Mouse (Mus musculus): ENCODE results near the gene BC053393. TPM values are rescaled to one million over a fixed set of nuclear protein-coding genes. Genes with fewer than 3 reads are reported as not detected.
"Not testable (repeated sequence)": the region's sequence is repeated elsewhere in the genome, so short reads cannot be mapped to it uniquely, and the experiment has no call there.

BC053393 gene
- polyA plus RNA-seq, 1 experiment from 2014 or later: not detected

DNA sequence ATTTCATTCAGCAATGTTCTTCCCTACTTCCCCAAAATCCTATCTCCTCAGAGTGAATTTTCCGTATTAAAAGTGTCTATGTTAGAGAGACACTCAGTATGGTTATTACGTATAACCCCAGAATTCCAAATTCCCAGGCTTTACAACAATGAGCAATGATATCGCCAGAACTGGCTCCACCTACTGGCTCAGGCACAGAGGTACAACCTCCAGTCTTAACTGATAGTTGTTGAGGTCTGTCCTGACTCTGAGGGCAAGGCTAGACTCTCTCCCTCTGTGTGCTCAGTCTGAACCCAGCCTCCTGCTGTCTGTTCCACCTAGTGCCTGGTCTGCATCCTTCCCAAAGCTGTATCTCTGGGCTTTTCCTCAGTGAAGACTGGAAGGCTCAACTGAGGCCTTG, 60.3 kb downstream of the BC053393 start:
- WGBS: 45% methylated on average over 3 of the region's 3 CpGs

DNA sequence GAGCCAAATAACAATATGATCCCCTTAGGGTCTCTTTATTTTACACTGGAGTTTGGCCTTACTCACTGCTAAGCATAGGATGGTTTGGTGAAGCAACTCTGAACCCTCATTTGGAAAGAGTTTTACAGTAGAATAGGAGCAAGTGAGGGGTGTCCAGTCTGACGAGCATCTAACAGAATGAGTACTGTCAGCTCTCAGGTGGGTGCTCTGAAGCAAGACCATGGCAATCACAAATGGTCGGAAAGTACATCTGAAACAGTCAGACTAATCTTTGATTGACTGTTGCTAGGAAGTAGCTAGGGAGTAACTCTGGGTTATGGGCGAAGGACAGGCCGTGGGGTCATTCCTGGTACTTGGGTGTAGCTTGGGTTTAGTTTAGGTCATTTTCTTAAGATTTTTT, 64.2 kb downstream of the BC053393 start:
- not testable (repeated sequence) for H3K36me3 ChIP-seq (ENCODE audit: control insufficient read depth, insufficient read depth, low read length); H3K27ac ChIP-seq (ENCODE audit: low read depth, low read length); H3K9ac ChIP-seq (replicated peaks; ENCODE audit: low read depth, low read length); H3K4me2 ChIP-seq (ENCODE audit: low read depth, low read length); H3K9me3 ChIP-seq (ENCODE audit: control insufficient read depth, low read length); H3K4me1 ChIP-seq (ENCODE audit: control insufficient read depth, insufficient read depth, low read length); H3K4me3 ChIP-seq (ENCODE audit: low read depth, low read length); ATAC-seq (ENCODE audit: low read depth); H3K27me3 ChIP-seq (ENCODE audit: control insufficient read depth, insufficient read depth, low read length)
- 89% methylated on average over 4 of the region's 4 CpGs for WGBS

More for the DNA sequence above, 60.3 kb downstream of the BC053393 start:
- no peak overlapping the region for H3K9ac ChIP-seq (replicated peaks; ENCODE audit: low read depth, low read length)
- H3K27me3 ChIP-seq (ENCODE audit: control insufficient read depth, insufficient read depth, low read length): no peaks in the 10 kb centered on the region
- peak; percentile 51; the same call in 1 of the 2 replicates for ATAC-seq (ENCODE audit: low read depth)
- H3K9me3 ChIP-seq (ENCODE audit: control insufficient read depth, low read length): no peaks in the 10 kb centered on the region
- no peak overlapping the region for H3K27ac ChIP-seq (ENCODE audit: low read depth, low read length)
- H3K4me2 ChIP-seq (ENCODE audit: low read depth, low read length): no peak overlapping the region
- no peak overlapping the region for H3K4me3 ChIP-seq (ENCODE audit: low read depth, low read length)
- H3K36me3 ChIP-seq (ENCODE audit: control insufficient read depth, insufficient read depth, low read length): no peaks in the 10 kb centered on the region
- H3K4me1 ChIP-seq (ENCODE audit: control insufficient read depth, insufficient read depth, low read length): no peaks in the 10 kb centered on the region

GRCm38 (mm10) chr11:46636568-46636967, 65.2 kb downstream of the BC053393 start:
- H3K9me3 ChIP-seq (ENCODE audit: control insufficient read depth, low read length): no peaks in the 10 kb centered on the region
- H3K9ac ChIP-seq (replicated peaks; ENCODE audit: low read depth, low read length): no peak overlapping the region
- no peak overlapping the region for H3K4me2 ChIP-seq (ENCODE audit: low read depth, low read length)
- H3K36me3 ChIP-seq (ENCODE audit: control insufficient read depth, insufficient read depth, low read length): no peaks in the 10 kb centered on the region
- H3K27me3 ChIP-seq (ENCODE audit: control insufficient read depth, insufficient read depth, low read length): no peaks in the 10 kb centered on the region
- no peak for ATAC-seq (ENCODE audit: low read depth)
- no peak overlapping the region for H3K4me3 ChIP-seq (ENCODE audit: low read depth, low read length)
- WGBS: 90% methylated on average over 3 of the region's 3 CpGs
- H3K4me1 ChIP-seq (ENCODE audit: control insufficient read depth, insufficient read depth, low read length): no peaks in the 10 kb centered on the region
- H3K27ac ChIP-seq (ENCODE audit: low read depth, low read length): no peak overlapping the region

Other genes with a start within 250 kb of the BC053393 start
- gene Itk, start 182.0 kb upstream of the BC053393 start, polyA plus RNA-seq (2014; fragmentation: Nextera tagmentation; extraction: Ambion mirVana): not detected in 2 replicates
- not detected in 2 replicates for gene Fam71b, start 175.0 kb upstream of the BC053393 start, polyA plus RNA-seq (2014; fragmentation: Nextera tagmentation; extraction: Ambion mirVana)
- 67.7 and 69.6 TPM in 2 replicates for gene Med7, start 134.6 kb upstream of the BC053393 start, polyA plus RNA-seq (2014; fragmentation: Nextera tagmentation; extraction: Ambion mirVana)
- gene Havcr2, start 116.6 kb upstream of the BC053393 start, polyA plus RNA-seq (2014; fragmentation: Nextera tagmentation; extraction: Ambion mirVana): 0.27 and 0.35 TPM in 2 replicates
- not detected in 2 replicates for gene Gm12169, start 47.3 kb upstream of the BC053393 start, polyA plus RNA-seq (2014; fragmentation: Nextera tagmentation; extraction: Ambion mirVana)
- gene Dppa1, start 57.7 kb downstream of the BC053393 start, polyA plus RNA-seq (2014; fragmentation: Nextera tagmentation; extraction: Ambion mirVana): not detected in 2 replicates
- gene Timd2, start 135.5 kb downstream of the BC053393 start, polyA plus RNA-seq (2014; fragmentation: Nextera tagmentation; extraction: Ambion mirVana): not detected in 2 replicates
- gene Havcr1, start 163.5 kb downstream of the BC053393 start, polyA plus RNA-seq (2014; fragmentation: Nextera tagmentation; extraction: Ambion mirVana): not detected in 2 replicates
- 0.27 TPM in 1 of 2 replicates, not detected in the other for gene Timd4, start 239.3 kb downstream of the BC053393 start, polyA plus RNA-seq (2014; fragmentation: Nextera tagmentation; extraction: Ambion mirVana)

Data from neural tube, embryonic 14.5 days (tissue).